Mouse (Mus musculus) kidney, adult 2 months (tissue): Measurements from ENCODE around the gene Drc7. TPM values are rescaled to one million over a fixed set of nuclear protein-coding genes. Genes with fewer than 3 reads are reported as not detected.

Experiments used
- DNase-seq: peaks from one replicate; pipeline ENCODE4 v3.0.0; 2021
- H3K27ac ChIP-seq: fragments of 200-500 bp; 2 replicates; pipeline ENCODE4 v1.5.1; 2012; ENCODE audit warnings: low read depth, low read length, control low read depth, inconsistent platforms; ENCODE audit not compliant: insufficient read depth
- H3K27me3 ChIP-seq: fragments of 200-500 bp; replicated peaks from 2 replicates; pipeline ENCODE4 v1.6.1; 2012; ENCODE audit warnings: mild to moderate bottlenecking, moderate library complexity, low read length, inconsistent platforms; ENCODE audit not compliant: control insufficient read depth, insufficient read depth
- H3K36me3 ChIP-seq: fragments of 200-500 bp; 2 replicates; pipeline ENCODE4 v1.6.1; 2012; ENCODE audit warnings: mild to moderate bottlenecking, moderate library complexity, low read length, inconsistent platforms; ENCODE audit not compliant: control insufficient read depth, insufficient read depth
- H3K4me1 ChIP-seq: fragments of 200-500 bp; 2 replicates; pipeline ENCODE4 v1.6.1; 2011; ENCODE audit warnings: low read length; ENCODE audit not compliant: control insufficient read depth, insufficient read depth
- H3K4me3 ChIP-seq: fragments of 200-500 bp; 2 replicates; pipeline ENCODE4 v1.5.1; 2011; ENCODE audit warnings: mild to moderate bottlenecking, low read depth, low read length, control low read depth; ENCODE audit not compliant: insufficient read depth
- CTCF ChIP-seq: fragments of 200-500 bp; conservative IDR thresholded peaks from 2 replicates; pipeline ENCODE4 v1.5.1; 2011; ENCODE audit warnings: low read depth, mild to moderate bottlenecking, control low read depth, low read length, moderate library complexity, mixed read lengths; ENCODE audit not compliant: insufficient read depth, insufficient read length
- POLR2A ChIP-seq: fragments of 200-500 bp; IDR thresholded peaks from one replicate; pipeline ENCODE4 v1.6.1; 2011; ENCODE audit warnings: low read depth, low read length, control low read depth
- whole genome bisulfite sequencing: fragments of 180-500 bp; shearing (Covaris S2); methylation state at CpG from one replicate; pipeline ENCODE4 v1.1.7; 2018; 5-methylcytosine and 5-hydroxymethylcytosine counted together
- polyA plus RNA-seq: library from polyadenylated mRNA; depleted of rRNA; stranded (reverse); fragments of >200 nt; gene quantifications from 2 replicates; pipeline ENCODE4 v1.2.3, GENCODE M21; 2012

The Drc7 gene
- polyA plus RNA-seq, 1 experiment = 0.05 TPM

DNA sequence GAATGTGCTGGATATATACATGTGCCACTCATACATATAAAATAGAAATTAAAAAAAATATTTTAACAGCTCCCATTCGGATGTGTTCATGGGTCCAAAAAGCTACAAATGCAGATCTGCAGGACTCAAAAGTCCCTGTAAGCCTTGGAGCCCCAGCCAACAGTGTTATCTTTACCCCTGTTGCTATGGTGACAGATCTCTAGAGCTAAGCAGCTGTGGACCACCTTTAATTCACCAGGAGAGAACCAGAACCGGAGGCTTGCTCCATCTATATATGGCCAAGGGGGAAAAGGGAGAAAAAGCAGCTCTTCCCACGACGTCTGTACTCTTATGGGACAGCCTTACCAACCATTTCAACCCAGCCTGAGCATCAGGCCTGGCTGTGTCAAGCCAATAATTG is 10.1 kb upstream of the Drc7 start:
- Histone ChIP-seq H3K4me1 (peaks cover 8% of the 10 kb centered on the region; the same call in 1 of the 2 replicates), H3K4me3 (no peak overlapping the region), H3K27ac (no peak overlapping the region), H3K36me3 (no peaks in the 10 kb centered on the region), H3K27me3 (no peaks in the 10 kb centered on the region)
- TF ChIP-seq POLR2A = no peak
- TF ChIP-seq CTCF = no peak
- DNase-seq = no peak
- 82% methylated on average over 4 of the region's 4 CpGs for WGBS

DNA sequence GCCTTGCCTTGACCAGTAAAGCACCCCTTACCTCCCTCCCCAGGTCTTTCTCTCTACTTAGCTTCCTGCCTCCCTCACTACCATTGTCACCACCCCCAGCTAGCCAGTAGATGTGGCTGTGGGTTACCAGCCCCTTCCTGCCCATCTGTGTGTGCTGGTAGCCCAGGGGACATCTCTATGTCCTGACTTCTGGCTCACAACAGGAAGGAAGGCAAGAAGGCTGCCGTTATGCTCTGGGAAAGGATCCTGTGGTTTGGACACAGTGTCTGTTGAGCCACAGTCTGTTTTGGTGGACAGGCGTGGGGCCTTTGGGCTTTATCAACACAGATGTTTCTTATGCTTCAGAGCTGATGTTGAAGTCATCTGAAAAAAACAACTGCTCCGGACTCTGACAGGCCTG is 7.9 kb upstream of the Drc7 start:
- Histone ChIP-seq H3K4me3 (no peak overlapping the region), H3K27ac (no peak overlapping the region), H3K36me3 (no peaks in the 10 kb centered on the region), H3K27me3 (no peaks in the 10 kb centered on the region), H3K4me1 (peaks cover 7% of the 10 kb centered on the region; the same call in 1 of the 2 replicates)
- no peak for DNase-seq
- TF ChIP-seq CTCF = no peak
- 62% methylated on average over 3 of the region's 3 CpGs for WGBS

DNA sequence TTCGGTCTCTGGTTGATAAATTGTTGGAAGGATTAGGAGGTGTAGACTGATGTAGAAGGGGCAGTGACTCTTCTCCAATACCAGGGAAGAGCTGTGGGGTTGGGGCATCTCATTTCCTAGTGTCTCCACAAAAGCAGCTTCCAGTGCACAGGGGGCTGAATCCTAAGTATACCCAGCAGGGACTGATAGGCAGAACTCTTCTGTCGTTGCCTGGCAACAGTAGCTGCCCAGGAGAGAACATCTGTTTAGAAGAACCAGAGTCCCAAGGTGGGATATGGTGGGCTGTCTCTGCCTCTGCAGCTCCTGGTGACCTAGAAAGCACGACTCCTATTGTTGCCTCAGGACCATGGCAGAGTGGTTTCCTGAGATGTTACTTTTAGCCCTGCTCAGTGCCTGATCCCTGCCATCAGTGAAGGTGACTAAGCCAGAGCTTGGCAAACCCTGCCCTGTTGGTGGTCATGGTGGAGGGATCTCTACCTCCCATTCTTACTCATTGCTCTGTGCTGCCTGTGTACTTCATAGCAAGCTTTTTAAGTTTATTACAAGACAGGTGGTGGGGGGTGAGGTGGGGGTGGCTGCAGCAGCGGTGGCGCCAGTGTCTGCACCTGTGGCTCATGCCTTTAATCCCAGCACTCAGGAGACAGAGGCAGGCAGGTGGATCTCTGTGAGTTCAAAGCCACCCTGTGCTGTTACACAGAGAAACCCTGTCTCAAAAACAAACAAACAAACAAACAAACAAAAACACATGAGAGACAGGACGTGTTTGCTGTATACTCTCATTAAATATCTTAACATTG is 6.8 kb upstream of the Drc7 start:
- no peaks in the 10 kb centered on the region for H3K4me1 ChIP-seq
- no peak overlapping the region for H3K4me3 ChIP-seq
- DNase-seq = no peak
- no peak for TF ChIP-seq CTCF
- no peak for TF ChIP-seq POLR2A
- H3K27me3 ChIP-seq = no peaks in the 10 kb centered on the region
- no peak overlapping the region for H3K27ac ChIP-seq
- no peaks in the 10 kb centered on the region for H3K36me3 ChIP-seq
- 83% methylated on average over 6 of the region's 6 CpGs for WGBS

- DNase-seq = no peak
- 75% methylated on average over 2 of the region's 2 CpGs for WGBS
- no peaks in the 10 kb centered on the region for H3K27me3 ChIP-seq
- H3K27ac ChIP-seq = no peak overlapping the region
- TF ChIP-seq POLR2A (no peak), CTCF (no peak)
- H3K36me3 ChIP-seq = no peaks in the 10 kb centered on the region
- H3K4me3 ChIP-seq = no peak overlapping the region
- no peaks in the 10 kb centered on the region for H3K4me1 ChIP-seq
Observed at GRCm38 (mm10) chr8:95049636-95050035, 5.3 kb upstream of the Drc7 start.

DNA sequence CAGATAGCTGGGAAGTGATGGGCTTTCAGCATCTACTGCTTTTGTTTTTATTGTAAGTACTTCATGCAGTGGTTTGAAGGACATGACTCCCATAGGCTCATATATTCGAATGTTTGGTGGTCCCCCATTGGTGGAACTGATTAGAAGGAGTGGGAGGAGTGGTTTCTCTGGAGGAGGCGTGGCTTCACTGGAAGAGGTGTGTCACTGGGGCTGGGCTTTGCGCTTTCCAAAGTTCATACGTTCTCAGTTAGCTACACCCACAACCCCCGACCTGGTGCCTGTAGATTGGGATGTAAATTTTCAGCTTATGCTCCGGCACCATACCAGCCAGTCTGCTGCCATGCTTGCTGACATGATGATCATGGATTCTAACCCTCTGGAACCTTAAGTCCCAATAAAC is 465 bp upstream of the Drc7 start:
- no peaks in the 10 kb centered on the region for H3K4me1 ChIP-seq
- no peak for DNase-seq
- TF ChIP-seq POLR2A (no peak), CTCF (no peak)
- H3K4me3 ChIP-seq = no peak overlapping the region
- H3K36me3 ChIP-seq = no peaks in the 10 kb centered on the region
- no peak overlapping the region for H3K27ac ChIP-seq
- no peaks in the 10 kb centered on the region for H3K27me3 ChIP-seq
- WGBS = 71% methylated on average over 6 of the region's 6 CpGs

GRCm38 (mm10) chr8:95056414-95056813 is 1.5 kb downstream of the Drc7 start:
- H3K4me3 ChIP-seq = no peak overlapping the region
- no peaks in the 10 kb centered on the region for H3K36me3 ChIP-seq
- 84% methylated on average over 5 of the region's 5 CpGs for WGBS
- H3K27ac ChIP-seq = no peak overlapping the region
- DNase-seq = no peak
- H3K27me3 ChIP-seq = no peaks in the 10 kb centered on the region
- TF ChIP-seq POLR2A (no peak), CTCF (no peak)
- H3K4me1 ChIP-seq = no peaks in the 10 kb centered on the region

GRCm38 (mm10) chr8:95058661-95059060 is 3.8 kb downstream of the Drc7 start:
- H3K4me1 ChIP-seq = no peaks in the 10 kb centered on the region
- no peak overlapping the region for H3K27ac ChIP-seq
- H3K27me3 ChIP-seq = no peaks in the 10 kb centered on the region
- H3K36me3 ChIP-seq = no peaks in the 10 kb centered on the region
- TF ChIP-seq POLR2A = no peak
- no peak for TF ChIP-seq CTCF
- 66% methylated on average over 6 of the region's 6 CpGs for WGBS
- no peak for DNase-seq
- no peak overlapping the region for H3K4me3 ChIP-seq
